In the genomic region with DNA sequence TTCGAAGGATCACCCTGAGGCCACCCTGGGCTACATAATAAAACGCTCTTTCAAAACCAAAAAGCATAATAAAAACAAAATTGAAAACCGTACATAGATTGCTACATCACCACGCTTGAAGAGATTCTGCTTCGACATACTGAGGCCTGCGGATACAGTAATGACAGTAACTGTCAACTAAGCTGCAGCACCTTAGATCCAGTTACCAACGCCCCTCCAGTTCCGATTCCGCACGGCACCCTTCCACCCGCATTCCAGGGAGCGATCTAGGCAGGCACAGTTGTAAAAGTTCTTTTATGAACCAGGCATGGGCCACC, we compare ENCODE assay signal across 8 mouse cellular contexts. TPM values are rescaled to one million over a fixed set of nuclear protein-coding genes. Genes with fewer than 3 reads are reported as not detected.
DNase-seq lines count a peak whose midpoint lies in the region; ATAC-seq and TF ChIP-seq lines count a peak whose summit lies in the region.

No protein-coding gene starts in this region.

- H3K4me3 ChIP-seq in megakaryocyte, embryonic 14.5 days (replicated peaks): peak overlapping the region; percentile 96
- H3K4me3 ChIP-seq in erythroblast, embryonic 14.5 days (replicated peaks): peak overlapping the region; percentile 96
- peak overlapping the region; percentile 90 for H3K4me3 ChIP-seq in limb, embryonic 11.5 days (ENCODE audit: low read depth, low read length)
- peak overlapping the region; percentile 93 for H3K4me3 ChIP-seq in small intestine, adult 2 months (ENCODE audit: low read depth, low read length)

- no peaks in the 10 kb centered on the region for H3K9me3 ChIP-seq in megakaryocyte, embryonic 14.5 days
- H3K9me3 ChIP-seq in erythroblast, embryonic 14.5 days (ENCODE audit: control insufficient read depth, low read length): no peaks in the 10 kb centered on the region
- no peaks in the 10 kb centered on the region for H3K9me3 ChIP-seq in limb, embryonic 11.5 days (ENCODE audit: control insufficient read depth, low read length)

- H3K27ac ChIP-seq in limb, embryonic 11.5 days (replicated peaks; ENCODE audit: low read depth, low read length): no peak overlapping the region
- H3K27ac ChIP-seq in small intestine, adult 2 months (ENCODE audit: insufficient read depth, low read depth, low read length): peak overlapping the region; percentile 99

- no peak for DNase-seq in limb, embryonic 11.5 days (ENCODE audit: low spot score)
- DNase-seq in spleen, adult 18-20 months: no peak
- no peak for DNase-seq in cerebellum, postnatal 36 days
- no peak for DNase-seq in layer of hippocampus, adult 8-10 months (ENCODE audit: low spot score in 2 of 2)

- peak overlapping the region; percentile 94; the same call in 1 of the 2 replicates for H3K9ac ChIP-seq in limb, embryonic 11.5 days (ENCODE audit: low read length)

- peaks cover 32% of the 10 kb centered on the region for H3K4me1 ChIP-seq in megakaryocyte, embryonic 14.5 days
- peaks cover 28% of the 10 kb centered on the region for H3K4me1 ChIP-seq in erythroblast, embryonic 14.5 days (ENCODE audit: control insufficient read depth)
- H3K4me1 ChIP-seq in limb, embryonic 11.5 days (ENCODE audit: control insufficient read depth, insufficient read depth, low read length): peaks cover 6% of the 10 kb centered on the region; the same call in 1 of the 2 replicates
- H3K4me1 ChIP-seq in small intestine, adult 2 months (ENCODE audit: control insufficient read depth, insufficient read depth, insufficient read length, low read length): peaks cover 2% of the 10 kb centered on the region; the same call in 1 of the 2 replicates

- peaks cover 23% of the 10 kb centered on the region for H3K36me3 ChIP-seq in megakaryocyte, embryonic 14.5 days (replicated peaks; ENCODE audit: low read length)
- H3K36me3 ChIP-seq in erythroblast, embryonic 14.5 days (ENCODE audit: control insufficient read depth): peaks cover 22% of the 10 kb centered on the region
- H3K36me3 ChIP-seq in limb, embryonic 11.5 days (ENCODE audit: control insufficient read depth, insufficient read depth, low read length): peaks cover 8% of the 10 kb centered on the region; the same call in 1 of the 2 replicates
- H3K36me3 ChIP-seq in small intestine, adult 2 months (ENCODE audit: control insufficient read depth, insufficient read depth, low read length): peaks cover 8% of the 10 kb centered on the region; the same call in 1 of the 2 replicates

- ATAC-seq in megakaryocyte, adult 5-6 weeks (ENCODE audit: poor library complexity, severe bottlenecking): no peak
- ATAC-seq in limb, embryonic 11.5 days (ENCODE audit: insufficient number of reproducible peaks, low FRiP score, low TSS enrichment, low read depth): peak; percentile 23; the same call in 1 of the 2 replicates

- peak overlapping the region; percentile 64 for H3K4me2 ChIP-seq in limb, embryonic 11.5 days (ENCODE audit: low read depth, severe bottlenecking)

- TF ChIP-seq POLR2A in small intestine, adult 2 months (IDR thresholded peaks at IDR 0.05; ENCODE audit: low read depth, low read length): no peak; the same call in 1 of the 2 replicates

- 4% methylated on average over 12 of the region's 12 CpGs for WGBS in limb, embryonic 11.5 days
- under 1% methylated on average over 12 of the region's 12 CpGs for WGBS in small intestine, adult 2 months

- H3K27me3 ChIP-seq in megakaryocyte, embryonic 14.5 days (replicated peaks): no peaks in the 10 kb centered on the region
- H3K27me3 ChIP-seq in erythroblast, embryonic 14.5 days (ENCODE audit: control insufficient read depth): no peaks in the 10 kb centered on the region
- no peaks in the 10 kb centered on the region for H3K27me3 ChIP-seq in limb, embryonic 11.5 days (ENCODE audit: control insufficient read depth, insufficient read depth, low read length)
- H3K27me3 ChIP-seq in small intestine, adult 2 months (ENCODE audit: control insufficient read depth, insufficient read depth, low read length): no peaks in the 10 kb centered on the region

- no peak for TF ChIP-seq CTCF in small intestine, adult 2 months (IDR thresholded peaks at IDR 0.05; ENCODE audit: extremely low read depth, insufficient read length, insufficient replicate concordance, low read depth, low read length)

RNA-seq across cellular contexts. Expression of a gene that starts 0.7 kb away (rescaled TPM):
- 9.0 and 40.3 TPM in 2 replicates for polyA plus RNA-seq in megakaryocyte, embryonic 14.5 days (2012; ENCODE audit: insufficient read depth, low replicate concordance)
- 30.8 and 32.4 TPM in 2 replicates for total RNA-seq in megakaryocyte, adult 5-6 weeks (2015)
- 51.3 and 52.3 TPM in 2 replicates for total RNA-seq in megakaryocyte, adult 5-6 weeks (2017)
- 1.0 and 1.4 TPM in 2 replicates for polyA plus RNA-seq in erythroblast, embryonic 14.5 days (2012)
- polyA plus RNA-seq in limb, embryonic 11.5 days (2014; fragmentation: Nextera tagmentation; extraction: Ambion mirVana): 49.0 and 51.3 TPM in 2 replicates
- 4.8 and 15.6 TPM in 2 replicates for polyA plus RNA-seq in small intestine, adult 2 months (2012; rRNA removed)
- total RNA-seq in layer of hippocampus, adult 8-10 months (2022): 10 to 100 TPM; 21.7 to 28.1 (median 25.8) TPM
